Mouse (Mus musculus) hindbrain, embryonic 13.5 days (tissue): Measurements from ENCODE around the gene Robo1. TPM values are rescaled to one million over a fixed set of nuclear protein-coding genes. Genes with fewer than 3 reads are reported as not detected.

Experiments
- ATAC-seq: fragments of 200-750 bp; cut with Nextera tagmentation; 2 replicates; pipeline ENCODE4 v1.8.0; 2017; ENCODE audit warnings: moderate TSS enrichment; ENCODE audit not compliant: low FRiP score
- H3K27ac ChIP-seq: fragments of 300-500 bp; sonication (generic); 2 replicates; pipeline ENCODE4 v1.5.1; 2015; ENCODE audit warnings: inconsistent platforms, mild to moderate bottlenecking, moderate library complexity
- H3K27me3 ChIP-seq: fragments of 300-500 bp; sonication (generic); 2 replicates; pipeline ENCODE4 v1.6.1; 2015; ENCODE audit warnings: mild to moderate bottlenecking, inconsistent platforms
- H3K36me3 ChIP-seq: fragments of 300-500 bp; sonication (generic); 2 replicates; pipeline ENCODE4 v1.6.1; 2015; ENCODE audit warnings: mild to moderate bottlenecking, inconsistent platforms
- H3K4me1 ChIP-seq: fragments of 300-500 bp; sonication (generic); replicated peaks from 2 replicates; pipeline ENCODE4 v1.6.1; 2015; ENCODE audit warnings: inconsistent platforms
- H3K4me2 ChIP-seq: fragments of 300-500 bp; sonication (generic); 2 replicates; pipeline ENCODE4 v1.6.1; 2015; ENCODE audit warnings: inconsistent platforms, mild to moderate bottlenecking, moderate library complexity
- H3K4me3 ChIP-seq: fragments of 300-500 bp; sonication (generic); 2 replicates; pipeline ENCODE4 v1.5.1; 2015; ENCODE audit warnings: mild to moderate bottlenecking, inconsistent platforms
- H3K9ac ChIP-seq: fragments of 300-500 bp; sonication (generic); 2 replicates; pipeline ENCODE4 v1.6.1; 2015; ENCODE audit warnings: mild to moderate bottlenecking, inconsistent platforms
- H3K9me3 ChIP-seq: fragments of 300-500 bp; sonication (generic); 2 replicates; pipeline ENCODE4 v1.6.1; 2016; ENCODE audit warnings: inconsistent platforms
- WGBS: fragments of 180-500 bp; shearing (Covaris S2); methylation state at CpG from one replicate; pipeline ENCODE4 v1.1.7; 2015; 5-methylcytosine and 5-hydroxymethylcytosine counted together
- polyA plus RNA-seq: library from polyadenylated mRNA; unstranded; fragments of >200 nt; fragmentation: Nextera tagmentation; extraction: Ambion mirVana; gene quantifications from 2 replicates; pipeline ENCODE4 v1.2.1, GENCODE M21; 2015

The Robo1 gene
- polyA plus RNA-seq, 1 experiment from 2014 or later, result 54.4 TPM

- Histone ChIP-seq H3K4me1 (peaks cover 9% of the 10 kb centered on the region), H3K9me3 (no peaks in the 10 kb centered on the region), H3K9ac (no peak overlapping the region), H3K27ac (no peak overlapping the region), H3K36me3 (no peaks in the 10 kb centered on the region), H3K4me2 (no peak overlapping the region), H3K27me3 (no peaks in the 10 kb centered on the region), H3K4me3 (no peak overlapping the region)
- WGBS, result 40% methylated on average over 5 of the region's 5 CpGs
- ATAC-seq, result no peak
Measured at GRCm38 (mm10) chr16:72830394-72831056, 522.4 kb downstream of the Robo1 start.

GRCm38 (mm10) chr16:72834266-72834665 is 526.2 kb downstream of the Robo1 start:
- Histone ChIP-seq H3K9me3 (no peaks in the 10 kb centered on the region), H3K4me1 (peaks cover 4% of the 10 kb centered on the region), H3K4me2 (no peak overlapping the region), H3K27me3 (no peaks in the 10 kb centered on the region), H3K27ac (no peak overlapping the region), H3K36me3 (no peaks in the 10 kb centered on the region), H3K4me3 (no peak overlapping the region), H3K9ac (no peak overlapping the region)
- WGBS, result 59% methylated on average over 2 of the region's 2 CpGs
- no peak for ATAC-seq

GRCm38 (mm10) chr16:72839031-72839430 is 530.9 kb downstream of the Robo1 start:
- Histone ChIP-seq H3K4me3 (no peak overlapping the region), H3K27ac (no peak overlapping the region), H3K36me3 (no peaks in the 10 kb centered on the region), H3K4me1 (peaks cover 6% of the 10 kb centered on the region), H3K9me3 (no peaks in the 10 kb centered on the region), H3K9ac (no peak overlapping the region), H3K4me2 (no peak overlapping the region), H3K27me3 (no peaks in the 10 kb centered on the region)
- WGBS, result 68% methylated on average over 1 of the region's 1 CpGs
- no peak for ATAC-seq

- Histone ChIP-seq H3K4me3 (no peak overlapping the region), H3K36me3 (no peaks in the 10 kb centered on the region), H3K4me1 (peaks cover 6% of the 10 kb centered on the region; the same call in 1 of the 2 replicates), H3K4me2 (no peak overlapping the region), H3K27me3 (no peaks in the 10 kb centered on the region), H3K27ac (no peak overlapping the region), H3K9me3 (no peaks in the 10 kb centered on the region), H3K9ac (no peak overlapping the region)
- 62% methylated on average over 9 of the region's 9 CpGs for WGBS
- ATAC-seq, result no peak
Measured at GRCm38 (mm10) chr16:72841066-72841465, 533.0 kb downstream of the Robo1 start.

GRCm38 (mm10) chr16:72854101-72854500 is 546.0 kb downstream of the Robo1 start:
- no peaks in the 10 kb centered on the region for H3K36me3 ChIP-seq
- H3K27ac ChIP-seq, result no peak overlapping the region
- H3K9ac ChIP-seq, result no peak overlapping the region
- peaks cover 6% of the 10 kb centered on the region; the same call in 1 of the 2 replicates for H3K4me1 ChIP-seq
- no peaks in the 10 kb centered on the region for H3K9me3 ChIP-seq
- H3K27me3 ChIP-seq, result no peaks in the 10 kb centered on the region
- no peak overlapping the region for H3K4me2 ChIP-seq
- no peak overlapping the region for H3K4me3 ChIP-seq
- 89% methylated on average over 9 of the region's 9 CpGs for WGBS
- ATAC-seq, result no peak

- no peak overlapping the region for H3K4me3 ChIP-seq
- no peaks in the 10 kb centered on the region for H3K9me3 ChIP-seq
- no peak overlapping the region for H3K4me2 ChIP-seq
- H3K4me1 ChIP-seq, result peaks cover 6% of the 10 kb centered on the region; the same call in 1 of the 2 replicates
- H3K27me3 ChIP-seq, result no peaks in the 10 kb centered on the region
- no peak overlapping the region for H3K27ac ChIP-seq
- 83% methylated on average over 5 of the region's 5 CpGs for WGBS
- ATAC-seq, result no peak
- no peak overlapping the region for H3K9ac ChIP-seq
- no peaks in the 10 kb centered on the region for H3K36me3 ChIP-seq
Measured at GRCm38 (mm10) chr16:72854809-72855503, 546.9 kb downstream of the Robo1 start.

- WGBS, result 82% methylated on average over 7 of the region's 7 CpGs
Measured at GRCm38 (mm10) chr16:72861707-72862277, 553.7 kb downstream of the Robo1 start.

GRCm38 (mm10) chr16:72866011-72866410 is 557.9 kb downstream of the Robo1 start:
- Histone ChIP-seq H3K27me3 (no peaks in the 10 kb centered on the region), H3K9me3 (no peaks in the 10 kb centered on the region), H3K36me3 (no peaks in the 10 kb centered on the region), H3K4me1 (0 out of 2 replicates have a peak, but pooled peaks cover 3% of the 10 kb centered on the region), H3K9ac (no peak overlapping the region), H3K4me2 (no peak overlapping the region), H3K4me3 (no peak overlapping the region), H3K27ac (no peak overlapping the region)
- no peak for ATAC-seq
- 90% methylated on average over 4 of the region's 4 CpGs for WGBS

More at GRCm38 (mm10) chr16:72861707-72862277, 553.7 kb downstream of the Robo1 start:
- no peak overlapping the region for H3K4me3 ChIP-seq
- no peak overlapping the region for H3K9ac ChIP-seq
- no peak overlapping the region for H3K27ac ChIP-seq
- no peaks in the 10 kb centered on the region for H3K27me3 ChIP-seq
- ATAC-seq, result no peak
- H3K4me2 ChIP-seq, result no peak overlapping the region
- no peaks in the 10 kb centered on the region for H3K9me3 ChIP-seq
- no peaks in the 10 kb centered on the region for H3K36me3 ChIP-seq
- 0 out of 2 replicates have a peak, but pooled peaks cover 3% of the 10 kb centered on the region for H3K4me1 ChIP-seq

- ATAC-seq, result peak; percentile 75
- Histone ChIP-seq H3K27me3 (no peaks in the 10 kb centered on the region), H3K4me3 (no peak overlapping the region), H3K9ac (no peak overlapping the region), H3K4me2 (0 out of 2 replicates have a peak overlapping the region, but pooled peaks have one; percentile 4), H3K27ac (peak overlapping the region; percentile 80), H3K36me3 (no peaks in the 10 kb centered on the region), H3K4me1 (peaks cover 12% of the 10 kb centered on the region), H3K9me3 (no peaks in the 10 kb centered on the region)
- WGBS, result 45% methylated on average over 8 of the region's 8 CpGs
Measured at GRCm38 (mm10) chr16:72874934-72875732, 567.0 kb downstream of the Robo1 start.

GRCm38 (mm10) chr16:72888108-72888507 is 580.0 kb downstream of the Robo1 start:
- no peak overlapping the region for H3K9ac ChIP-seq
- no peaks in the 10 kb centered on the region for H3K27me3 ChIP-seq
- H3K27ac ChIP-seq, result no peak overlapping the region
- no peak overlapping the region for H3K4me2 ChIP-seq
- 12% methylated on average over 7 of the region's 7 CpGs for WGBS
- H3K4me1 ChIP-seq, result peaks cover 25% of the 10 kb centered on the region
- no peak overlapping the region for H3K4me3 ChIP-seq
- peak; percentile 33; the same call in 1 of the 2 replicates for ATAC-seq
- H3K9me3 ChIP-seq, result no peaks in the 10 kb centered on the region
- H3K36me3 ChIP-seq, result no peaks in the 10 kb centered on the region

- peaks cover 25% of the 10 kb centered on the region for H3K4me1 ChIP-seq
- no peak overlapping the region for H3K4me3 ChIP-seq
- H3K4me2 ChIP-seq, result no peak overlapping the region
- no peak for ATAC-seq
- no peaks in the 10 kb centered on the region for H3K36me3 ChIP-seq
- H3K27ac ChIP-seq, result no peak overlapping the region
- H3K9ac ChIP-seq, result no peak overlapping the region
- no peaks in the 10 kb centered on the region for H3K9me3 ChIP-seq
- no peaks in the 10 kb centered on the region for H3K27me3 ChIP-seq
- 70% methylated on average over 9 of the region's 9 CpGs for WGBS
Measured at GRCm38 (mm10) chr16:72889401-72889800, 581.3 kb downstream of the Robo1 start.

GRCm38 (mm10) chr16:72897125-72897524 is 589.0 kb downstream of the Robo1 start:
- H3K4me1 ChIP-seq, result 0 out of 2 replicates have a peak, but pooled peaks cover 5% of the 10 kb centered on the region
- H3K4me2 ChIP-seq, result no peak overlapping the region
- H3K9ac ChIP-seq, result no peak overlapping the region
- no peaks in the 10 kb centered on the region for H3K9me3 ChIP-seq
- no peak for ATAC-seq
- 63% methylated on average over 11 of the region's 11 CpGs for WGBS
- H3K36me3 ChIP-seq, result no peaks in the 10 kb centered on the region
- no peak overlapping the region for H3K4me3 ChIP-seq
- H3K27ac ChIP-seq, result peak overlapping the region; percentile 32; the same call in 1 of the 2 replicates
- H3K27me3 ChIP-seq, result no peaks in the 10 kb centered on the region
